Mouse (Mus musculus): Measurements from ENCODE around the gene Tst. TPM values are rescaled to one million over a fixed set of nuclear protein-coding genes. Genes with fewer than 3 reads are reported as not detected.

Tst gene
- total RNA-seq, 1 experiment from 2014 or later, result 7.3 TPM

- no peak for ATAC-seq (replicated peaks; ENCODE audit: low read depth, poor library complexity, severe bottlenecking)
Observed at GRCm38 (mm10) chr15:78351586-78352165, 54.0 kb downstream of the Tst start.

Other genes with a start within 250 kb of the Tst start
- 14.3 and 18.2 TPM in 2 replicates for gene Ift27, start 231.8 kb downstream of the Tst start, total RNA-seq (2017)
- gene Pvalb, start 199.5 kb downstream of the Tst start, total RNA-seq (2017), result not detected in 2 replicates
- 42.8 and 82.2 TPM in 2 replicates for gene Ncf4, start 161.1 kb downstream of the Tst start, total RNA-seq (2017)
- gene Csf2rb2, start 100.2 kb downstream of the Tst start, total RNA-seq (2017), result 1.2 and 2.4 TPM in 2 replicates
- 18.1 and 33.5 TPM in 2 replicates for gene Csf2rb, start 80.2 kb downstream of the Tst start, total RNA-seq (2017)
- gene Tex33, start 10.0 kb downstream of the Tst start, total RNA-seq (2017), result not detected in 2 replicates
- 22.9 and 45.3 TPM in 2 replicates for gene Mpst, start 509 bp upstream of the Tst start, total RNA-seq (2017)
- gene Kctd17, start 22.7 kb upstream of the Tst start, total RNA-seq (2017), result 11.8 and 22.8 TPM in 2 replicates
- gene Tmprss6, start 62.7 kb upstream of the Tst start, total RNA-seq (2017), result not detected in 2 replicates
- 0.19 and 1.9 TPM in 2 replicates for gene Il2rb, start 89.4 kb upstream of the Tst start, total RNA-seq (2017)
- 0.24 and 0.50 TPM in 2 replicates for gene C1qtnf6, start 125.5 kb upstream of the Tst start, total RNA-seq (2017)
- gene Sstr3, start 138.8 kb upstream of the Tst start, total RNA-seq (2017), result not detected in 2 replicates
- gene Rac2, start 166.9 kb upstream of the Tst start, total RNA-seq (2017), result 104 and 252 TPM in 2 replicates
- 36.3 and 48.0 TPM in 2 replicates for gene Cyth4, start 191.1 kb upstream of the Tst start, total RNA-seq (2017)